Mouse (Mus musculus): Measurements from ENCODE around the gene Klf12. TPM values are rescaled to one million over a fixed set of nuclear protein-coding genes. Genes with fewer than 3 reads are reported as not detected.

Gene Klf12
- polyA plus RNA-seq, 1 experiment from 2014 or later, result 26.7 TPM

- Histone ChIP-seq H3K27me3 (ENCODE audit: low read depth, poor library complexity, severe bottlenecking) (no peaks in the 10 kb centered on the region), H3K4me1 (peaks cover 3% of the 10 kb centered on the region; the same call in 1 of the 2 replicates), H3K36me3 (0 out of 2 replicates have a peak, but pooled peaks cover 5% of the 10 kb centered on the region), H3K4me3 (no peak overlapping the region), H3K9me3 (replicated peaks) (no peaks in the 10 kb centered on the region), H3K27ac (no peak overlapping the region)
- 84% methylated on average over 11 of the region's 11 CpGs for WGBS
- DNase-seq (ENCODE audit: low spot score), result no peak
These were observed 94.8 kb downstream of the Klf12 start for GRCm38 (mm10) chr14:100189490-100190197.

GRCm38 (mm10) chr14:100187372-100187771 lies 97.1 kb downstream of the Klf12 start:
- 0 out of 2 replicates have a peak, but pooled peaks cover 5% of the 10 kb centered on the region for H3K36me3 ChIP-seq
- no peak overlapping the region for H3K4me3 ChIP-seq
- H3K4me1 ChIP-seq, result peaks cover 3% of the 10 kb centered on the region; the same call in 1 of the 2 replicates
- no peaks in the 10 kb centered on the region for H3K9me3 ChIP-seq (replicated peaks)
- 89% methylated on average over 3 of the region's 3 CpGs for WGBS
- no peak overlapping the region for H3K27ac ChIP-seq
- DNase-seq (ENCODE audit: low spot score), result no peak
- H3K27me3 ChIP-seq (ENCODE audit: low read depth, poor library complexity, severe bottlenecking), result no peaks in the 10 kb centered on the region

GRCm38 (mm10) chr14:100177796-100178195 lies 106.7 kb downstream of the Klf12 start:
- no peak overlapping the region for H3K4me3 ChIP-seq
- no peaks in the 10 kb centered on the region for H3K4me1 ChIP-seq
- no peaks in the 10 kb centered on the region for H3K27me3 ChIP-seq (ENCODE audit: low read depth, poor library complexity, severe bottlenecking)
- H3K36me3 ChIP-seq, result peaks cover 6% of the 10 kb centered on the region; the same call in 1 of the 2 replicates
- 84% methylated on average over 3 of the region's 3 CpGs for WGBS
- H3K27ac ChIP-seq, result no peak overlapping the region
- DNase-seq (ENCODE audit: low spot score), result no peak
- H3K9me3 ChIP-seq (replicated peaks), result no peaks in the 10 kb centered on the region

GRCm38 (mm10) chr14:100165075-100165474 lies 119.4 kb downstream of the Klf12 start:
- Histone ChIP-seq H3K9me3 (replicated peaks) (no peaks in the 10 kb centered on the region), H3K4me3 (no peak overlapping the region), H3K27ac (no peak overlapping the region), H3K4me1 (peaks cover 12% of the 10 kb centered on the region), H3K27me3 (ENCODE audit: low read depth, poor library complexity, severe bottlenecking) (no peaks in the 10 kb centered on the region), H3K36me3 (no peaks in the 10 kb centered on the region)
- WGBS, result 83% methylated on average over 2 of the region's 2 CpGs
- DNase-seq (ENCODE audit: low spot score), result no peak

GRCm38 (mm10) chr14:100156639-100157038 lies 127.8 kb downstream of the Klf12 start:
- Histone ChIP-seq H3K9me3 (replicated peaks) (no peaks in the 10 kb centered on the region), H3K4me3 (no peak overlapping the region), H3K36me3 (0 out of 2 replicates have a peak, but pooled peaks cover 2% of the 10 kb centered on the region), H3K27me3 (ENCODE audit: low read depth, poor library complexity, severe bottlenecking) (no peaks in the 10 kb centered on the region), H3K4me1 (no peaks in the 10 kb centered on the region), H3K27ac (no peak overlapping the region)
- no peak for DNase-seq (ENCODE audit: low spot score)

GRCm38 (mm10) chr14:100147666-100148065 lies 136.8 kb downstream of the Klf12 start:
- Histone ChIP-seq H3K4me3 (no peak overlapping the region), H3K36me3 (peaks cover 40% of the 10 kb centered on the region), H3K27me3 (ENCODE audit: low read depth, poor library complexity, severe bottlenecking) (no peaks in the 10 kb centered on the region), H3K4me1 (no peaks in the 10 kb centered on the region), H3K27ac (no peak overlapping the region), H3K9me3 (replicated peaks) (no peaks in the 10 kb centered on the region)
- WGBS, result 90% methylated on average over 8 of the region's 8 CpGs
- DNase-seq (ENCODE audit: low spot score), result no peak

GRCm38 (mm10) chr14:100140370-100140769 lies 144.1 kb downstream of the Klf12 start:
- no peaks in the 10 kb centered on the region for H3K4me1 ChIP-seq
- no peaks in the 10 kb centered on the region for H3K27me3 ChIP-seq (ENCODE audit: low read depth, poor library complexity, severe bottlenecking)
- peaks cover 31% of the 10 kb centered on the region for H3K36me3 ChIP-seq
- H3K4me3 ChIP-seq, result no peak overlapping the region
- no peak overlapping the region for H3K27ac ChIP-seq
- no peak for DNase-seq (ENCODE audit: low spot score)
- H3K9me3 ChIP-seq (replicated peaks), result no peaks in the 10 kb centered on the region
- 92% methylated on average over 1 of the region's 1 CpGs for WGBS

- H3K4me1 ChIP-seq, result peaks cover 5% of the 10 kb centered on the region; the same call in 1 of the 2 replicates
- H3K27ac ChIP-seq, result no peak overlapping the region
- DNase-seq (ENCODE audit: low spot score), result no peak
- H3K9me3 ChIP-seq (replicated peaks), result no peaks in the 10 kb centered on the region
- WGBS, result 76% methylated on average over 9 of the region's 9 CpGs
- no peak overlapping the region for H3K4me3 ChIP-seq
- H3K27me3 ChIP-seq (ENCODE audit: low read depth, poor library complexity, severe bottlenecking), result no peaks in the 10 kb centered on the region
- H3K36me3 ChIP-seq, result peaks cover 4% of the 10 kb centered on the region
These were observed 150.2 kb downstream of the Klf12 start for GRCm38 (mm10) chr14:100134304-100134703.

- no peak overlapping the region for H3K4me3 ChIP-seq
- no peaks in the 10 kb centered on the region for H3K9me3 ChIP-seq (replicated peaks)
- peaks cover 5% of the 10 kb centered on the region; the same call in 1 of the 2 replicates for H3K4me1 ChIP-seq
- no peaks in the 10 kb centered on the region for H3K36me3 ChIP-seq
- WGBS, result 90% methylated on average over 4 of the region's 4 CpGs
- no peak overlapping the region for H3K27ac ChIP-seq
- H3K27me3 ChIP-seq (ENCODE audit: low read depth, poor library complexity, severe bottlenecking), result no peaks in the 10 kb centered on the region
- DNase-seq (ENCODE audit: low spot score), result no peak
These were observed 152.0 kb downstream of the Klf12 start for GRCm38 (mm10) chr14:100132479-100132878.

- Histone ChIP-seq H3K9me3 (replicated peaks) (no peaks in the 10 kb centered on the region), H3K27ac (no peak overlapping the region), H3K4me3 (no peak overlapping the region), H3K4me1 (no peaks in the 10 kb centered on the region), H3K36me3 (no peaks in the 10 kb centered on the region), H3K27me3 (ENCODE audit: low read depth, poor library complexity, severe bottlenecking) (no peaks in the 10 kb centered on the region)
- 94% methylated on average over 6 of the region's 6 CpGs for WGBS
- DNase-seq (ENCODE audit: low spot score), result no peak
These were observed 158.4 kb downstream of the Klf12 start for GRCm38 (mm10) chr14:100126126-100126525.

GRCm38 (mm10) chr14:100121075-100121474 lies 163.4 kb downstream of the Klf12 start:
- Histone ChIP-seq H3K27me3 (ENCODE audit: low read depth, poor library complexity, severe bottlenecking) (no peaks in the 10 kb centered on the region), H3K36me3 (no peaks in the 10 kb centered on the region), H3K9me3 (replicated peaks) (no peaks in the 10 kb centered on the region), H3K4me1 (no peaks in the 10 kb centered on the region), H3K4me3 (no peak overlapping the region), H3K27ac (no peak overlapping the region)
- 92% methylated on average over 4 of the region's 4 CpGs for WGBS
- no peak for DNase-seq (ENCODE audit: low spot score)

GRCm38 (mm10) chr14:100119866-100120265 lies 164.6 kb downstream of the Klf12 start:
- Histone ChIP-seq H3K36me3 (no peaks in the 10 kb centered on the region), H3K4me1 (no peaks in the 10 kb centered on the region), H3K9me3 (replicated peaks) (no peaks in the 10 kb centered on the region), H3K27ac (no peak overlapping the region), H3K27me3 (ENCODE audit: low read depth, poor library complexity, severe bottlenecking) (no peaks in the 10 kb centered on the region), H3K4me3 (no peak overlapping the region)
- 79% methylated on average over 3 of the region's 3 CpGs for WGBS
- no peak for DNase-seq (ENCODE audit: low spot score)

- 57% methylated on average over 6 of the region's 6 CpGs for WGBS
- no peak for DNase-seq (ENCODE audit: low spot score)
- no peak overlapping the region for H3K4me3 ChIP-seq
- peaks cover 2% of the 10 kb centered on the region for H3K36me3 ChIP-seq
- no peaks in the 10 kb centered on the region for H3K9me3 ChIP-seq (replicated peaks)
- peaks cover 45% of the 10 kb centered on the region for H3K4me1 ChIP-seq
- no peaks in the 10 kb centered on the region for H3K27me3 ChIP-seq (ENCODE audit: low read depth, poor library complexity, severe bottlenecking)
- no peak overlapping the region for H3K27ac ChIP-seq
These were observed 171.1 kb downstream of the Klf12 start for GRCm38 (mm10) chr14:100113419-100113818.
